Mouse (Mus musculus) ZHBTc4 (cell line): ENCODE data around the gene Commd7.

Experiments
- DNase-seq: peaks from one replicate; pipeline ENCODE4 v3.0.0-alpha.2; 2011; ENCODE audit warnings: low read depth, low spot score

The Commd7 gene

GRCm38 (mm10) chr2:153586515-153587174, 45.9 kb downstream of the Commd7 start:
- DNase-seq, result peak; percentile 95

DNA sequence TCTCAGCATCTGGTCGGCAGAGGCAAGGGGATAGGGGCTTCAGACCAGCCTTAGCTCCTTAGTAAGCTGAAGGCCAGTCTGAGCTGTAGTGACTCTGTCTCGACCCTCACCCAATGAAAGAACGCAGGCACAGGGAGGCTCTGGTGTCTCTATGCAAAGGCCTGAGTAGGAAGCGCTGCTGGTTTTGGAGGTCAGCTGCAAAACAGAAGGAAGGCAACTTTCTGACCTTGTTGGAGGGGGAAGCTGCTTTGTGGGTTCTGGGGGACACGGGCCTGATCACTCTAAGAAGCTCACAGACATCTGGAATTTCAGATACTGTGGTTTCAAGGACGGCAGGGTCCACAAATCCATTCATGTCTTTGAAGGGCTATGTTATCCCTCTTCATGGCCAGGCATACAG, 46.6 kb downstream of the Commd7 start:
- peak; percentile 58 for DNase-seq

- DNase-seq, result peak; percentile 88
Measured at GRCm38 (mm10) chr2:153584396-153584795, 48.2 kb downstream of the Commd7 start.

- peak; percentile 58 for DNase-seq
Measured at GRCm38 (mm10) chr2:153583641-153584049, 48.9 kb downstream of the Commd7 start.

GRCm38 (mm10) chr2:153582876-153583585, 49.5 kb downstream of the Commd7 start:
- peak; percentile 50 for DNase-seq

DNA sequence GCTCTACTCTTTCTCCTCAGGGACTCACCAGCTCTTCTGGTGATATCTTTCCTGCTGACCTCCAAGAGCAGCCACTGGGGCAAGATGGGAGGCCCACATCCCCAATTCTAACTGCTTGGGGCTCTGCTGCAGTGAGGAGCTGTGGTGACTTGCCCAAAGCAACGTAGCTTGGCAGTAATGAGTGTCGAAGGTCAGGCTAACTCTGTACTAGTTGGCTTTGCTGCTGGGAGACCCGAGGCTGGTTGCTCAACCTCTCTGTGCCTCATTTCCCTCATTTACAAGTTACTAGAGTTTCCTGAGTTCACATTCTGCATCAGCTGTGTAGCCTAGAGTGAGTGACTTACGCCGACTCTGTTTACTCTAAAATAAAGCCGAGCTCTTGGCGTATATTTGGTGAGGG, 51.2 kb downstream of the Commd7 start:
- no peak for DNase-seq

- peak; percentile 83 for DNase-seq
Measured at GRCm38 (mm10) chr2:153580458-153580985, 52.1 kb downstream of the Commd7 start.

GRCm38 (mm10) chr2:153580042-153580441, 52.5 kb downstream of the Commd7 start:
- no peak for DNase-seq

GRCm38 (mm10) chr2:153577122-153577521, 55.5 kb downstream of the Commd7 start:
- no peak for DNase-seq

- DNase-seq, result no peak
Measured at GRCm38 (mm10) chr2:153576150-153576549, 56.4 kb downstream of the Commd7 start.

GRCm38 (mm10) chr2:153575554-153575953, 57.0 kb downstream of the Commd7 start:
- peak; percentile 37 for DNase-seq

- DNase-seq, result no peak
Measured at GRCm38 (mm10) chr2:153573101-153573500, 59.5 kb downstream of the Commd7 start.

DNA sequence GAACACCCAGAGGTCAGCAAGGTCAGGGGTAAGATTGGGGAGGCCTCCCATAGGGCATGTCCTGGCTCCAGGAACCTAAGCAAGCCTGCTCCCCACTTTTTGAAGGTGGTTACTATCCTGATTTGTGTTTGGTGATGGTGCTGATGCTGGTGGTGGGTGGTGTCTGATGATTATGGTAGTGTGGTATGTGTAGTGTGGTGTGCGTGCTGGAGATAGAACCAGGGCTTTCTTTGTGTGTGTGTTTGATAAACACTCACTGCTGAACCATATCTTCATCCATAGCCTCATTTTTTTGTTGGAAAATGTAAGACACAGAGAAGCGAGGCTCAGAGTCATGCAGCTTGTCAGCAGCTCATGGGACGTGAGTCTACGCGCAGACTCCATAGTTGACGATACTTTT, 64.0 kb downstream of the Commd7 start:
- no peak for DNase-seq

DNA sequence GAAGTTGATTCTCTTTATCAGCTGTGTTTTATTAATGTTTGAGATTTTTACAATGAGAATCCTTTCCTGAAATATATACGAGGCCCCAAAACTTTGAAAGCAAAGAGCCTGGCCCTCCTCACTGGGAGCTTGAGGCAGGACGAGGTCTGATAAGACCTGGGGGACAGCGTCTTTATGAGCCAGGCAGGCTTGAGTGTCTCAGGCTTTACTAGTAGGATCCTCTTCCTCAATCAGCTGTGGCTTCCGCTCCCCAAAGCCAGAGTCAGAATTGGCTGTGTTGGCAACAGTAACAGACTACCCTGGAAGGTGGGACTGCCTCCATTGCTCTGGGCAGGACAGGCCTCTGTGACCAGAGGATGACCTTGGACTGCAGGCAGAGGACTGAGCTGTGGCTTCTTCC, 64.6 kb downstream of the Commd7 start:
- no peak for DNase-seq
